In genomic region chr1:36244828-36245215, GRCm38 (mm10) we compare ENCODE assay signal across 8 mouse cellular contexts. TPM values are rescaled to one million over a fixed set of nuclear protein-coding genes. Genes with fewer than 3 reads are reported as not detected.
DNase-seq lines count a peak whose midpoint lies in the region; ATAC-seq and TF ChIP-seq lines count a peak whose summit lies in the region.

No protein-coding gene starts in this region.

- WGBS in forebrain, embryonic 15.5 days, result 90% methylated on average over 4 of the region's 4 CpGs
- WGBS in forebrain, embryonic 10.5 days, result over 99% methylated on average over 4 of the region's 4 CpGs
- WGBS in lung, embryonic 14.5 days, result 79% methylated on average over 4 of the region's 4 CpGs
- WGBS in lung, postnatal 0 days, result 78% methylated on average over 4 of the region's 4 CpGs
- 92% methylated on average over 4 of the region's 4 CpGs for WGBS in hindbrain, postnatal 0 days

- no peak for TF ChIP-seq EP300 in lung, postnatal 0 days (IDR thresholded peaks at IDR 0.05)

- TF ChIP-seq CTCF in lung, embryonic 14.5 days (IDR thresholded peaks at IDR 0.05; ENCODE audit: low read depth), result no peak
- no peak for TF ChIP-seq CTCF in lung, postnatal 0 days (IDR thresholded peaks at IDR 0.05)
- TF ChIP-seq CTCF in hindbrain, postnatal 0 days (IDR thresholded peaks at IDR 0.05; ENCODE audit: low read depth), result no peak

- no peaks in the 10 kb centered on the region for H3K9me3 ChIP-seq in forebrain, embryonic 15.5 days
- no peaks in the 10 kb centered on the region for H3K9me3 ChIP-seq in forebrain, embryonic 10.5 days
- no peaks in the 10 kb centered on the region for H3K9me3 ChIP-seq in lung, embryonic 14.5 days (ENCODE audit: low read depth, low read length)
- no peaks in the 10 kb centered on the region for H3K9me3 ChIP-seq in lung, postnatal 0 days (ENCODE audit: low read length)
- H3K9me3 ChIP-seq in hindbrain, postnatal 0 days (ENCODE audit: low read length), result no peaks in the 10 kb centered on the region

- ATAC-seq in forebrain, embryonic 15.5 days (replicated peaks), result no peak
- no peak for ATAC-seq in lung, embryonic 14.5 days (ENCODE audit: insufficient read depth)
- no peak for ATAC-seq in lung, postnatal 0 days
- ATAC-seq in hindbrain, postnatal 0 days, result no peak
- ATAC-seq in neutrophil, adult 5-6 weeks (ENCODE audit: extremely low read depth, insufficient number of reproducible peaks, low FRiP score, poor library complexity, severe bottlenecking), result peak; percentile 25; the same call in 1 of the 2 replicates

- H3K36me3 ChIP-seq in forebrain, embryonic 15.5 days, result no peaks in the 10 kb centered on the region
- H3K36me3 ChIP-seq in forebrain, embryonic 10.5 days (replicated peaks), result 0 out of 2 replicates have a peak, but pooled peaks cover 4% of the 10 kb centered on the region
- H3K36me3 ChIP-seq in lung, embryonic 14.5 days (ENCODE audit: insufficient read depth), result no peaks in the 10 kb centered on the region
- no peaks in the 10 kb centered on the region for H3K36me3 ChIP-seq in lung, postnatal 0 days (ENCODE audit: insufficient read depth, low read length)
- no peaks in the 10 kb centered on the region for H3K36me3 ChIP-seq in hindbrain, postnatal 0 days (ENCODE audit: insufficient read depth, low read length)

- no peaks in the 10 kb centered on the region for H3K27me3 ChIP-seq in forebrain, embryonic 15.5 days
- no peaks in the 10 kb centered on the region for H3K27me3 ChIP-seq in forebrain, embryonic 10.5 days (ENCODE audit: poor library complexity, severe bottlenecking)
- no peaks in the 10 kb centered on the region for H3K27me3 ChIP-seq in lung, embryonic 14.5 days (ENCODE audit: insufficient read depth, low read length)
- no peaks in the 10 kb centered on the region for H3K27me3 ChIP-seq in lung, postnatal 0 days (replicated peaks; ENCODE audit: insufficient read depth, low read length)
- H3K27me3 ChIP-seq in hindbrain, postnatal 0 days (ENCODE audit: insufficient read depth, low read length), result no peaks in the 10 kb centered on the region

- intact Hi-C loops in left cerebral cortex, postnatal 36 days (cut with DNase I), result no loop called here

- H3K27ac ChIP-seq in forebrain, embryonic 15.5 days (replicated peaks), result no peak overlapping the region
- H3K27ac ChIP-seq in forebrain, embryonic 10.5 days, result no peak overlapping the region
- no peak overlapping the region for H3K27ac ChIP-seq in lung, embryonic 14.5 days (ENCODE audit: low read depth)
- no peak overlapping the region for H3K27ac ChIP-seq in lung, postnatal 0 days (ENCODE audit: low read length)
- no peak overlapping the region for H3K27ac ChIP-seq in hindbrain, postnatal 0 days

- peaks cover 32% of the 10 kb centered on the region for H3K4me1 ChIP-seq in forebrain, embryonic 15.5 days
- H3K4me1 ChIP-seq in forebrain, embryonic 10.5 days, result peaks cover 36% of the 10 kb centered on the region
- H3K4me1 ChIP-seq in lung, embryonic 14.5 days (ENCODE audit: insufficient read depth), result peaks cover 8% of the 10 kb centered on the region; the same call in 1 of the 2 replicates
- 0 out of 2 replicates have a peak, but pooled peaks cover 5% of the 10 kb centered on the region for H3K4me1 ChIP-seq in lung, postnatal 0 days (ENCODE audit: insufficient read depth, low read depth, low read length)
- peaks cover 4% of the 10 kb centered on the region for H3K4me1 ChIP-seq in hindbrain, postnatal 0 days (ENCODE audit: insufficient read depth, low read length)

- H3K4me3 ChIP-seq in forebrain, embryonic 15.5 days, result peak overlapping the region; percentile 96; the same call in 1 of the 2 replicates
- no peak overlapping the region for H3K4me3 ChIP-seq in forebrain, embryonic 10.5 days
- H3K4me3 ChIP-seq in lung, embryonic 14.5 days (ENCODE audit: low read depth, low read length), result peak overlapping the region; percentile 93; the same call in 1 of the 2 replicates
- H3K4me3 ChIP-seq in lung, postnatal 0 days (ENCODE audit: low read depth, low read length), result no peak overlapping the region; the same call in 1 of the 2 replicates
- H3K4me3 ChIP-seq in hindbrain, postnatal 0 days (ENCODE audit: low read length), result no peak overlapping the region

- DNase-seq in forebrain, embryonic 10.5 days (ENCODE audit: extremely low spot score, low spot score), result no peak
- no peak for DNase-seq in lung, embryonic 14.5 days
- no peak for DNase-seq in lung, postnatal 0 days (ENCODE audit: low spot score)
- DNase-seq in hindbrain, postnatal 0 days (ENCODE audit: low spot score), result no peak
- DNase-seq in left cerebral cortex, postnatal 36 days (ENCODE audit: low spot score in 2 of 2), result no peak
- no peak for DNase-seq in layer of hippocampus, adult 18-20 months (ENCODE audit: low spot score in 2 of 2)

- H3K4me2 ChIP-seq in forebrain, embryonic 15.5 days (replicated peaks), result peak overlapping the region; percentile 82; the same call in 1 of the 2 replicates
- H3K4me2 ChIP-seq in lung, embryonic 14.5 days, result peak overlapping the region; percentile 86
- no peak overlapping the region for H3K4me2 ChIP-seq in lung, postnatal 0 days (replicated peaks; ENCODE audit: low read depth, low read length)
- peak overlapping the region; percentile 89; the same call in 1 of the 2 replicates for H3K4me2 ChIP-seq in hindbrain, postnatal 0 days (ENCODE audit: low read depth, low read length)

- H3K9ac ChIP-seq in forebrain, embryonic 15.5 days (replicated peaks), result no peak overlapping the region
- H3K9ac ChIP-seq in lung, embryonic 14.5 days, result no peak overlapping the region
- H3K9ac ChIP-seq in lung, postnatal 0 days (replicated peaks; ENCODE audit: low read depth), result no peak overlapping the region
- no peak overlapping the region for H3K9ac ChIP-seq in hindbrain, postnatal 0 days (replicated peaks; ENCODE audit: low read length)

RNA-seq across cellular contexts. Expression of gene Uggt1, which starts 0.3 kb away (rescaled TPM):
- 54.7 and 55.4 TPM in 2 replicates for polyA plus RNA-seq in forebrain, embryonic 15.5 days (2015; fragmentation: Nextera tagmentation; extraction: Ambion mirVana)
- 52.1 and 53.6 TPM in 2 replicates for polyA plus RNA-seq in forebrain, embryonic 10.5 days (2016; fragmentation: Nextera tagmentation; extraction: Ambion mirVana)
- 76.6 and 80.4 TPM in 2 replicates for polyA plus RNA-seq in lung, embryonic 14.5 days (2014; fragmentation: Nextera tagmentation; extraction: Ambion mirVana)
- 29.1 and 33.6 TPM in 2 replicates for polyA plus RNA-seq in lung, postnatal 0 days (2015; fragmentation: Nextera tagmentation; extraction: Ambion mirVana)
- total RNA-seq in hindbrain, postnatal 0 days (2014; rRNA removed), result 33.5 and 40.2 TPM in 2 replicates
- polyA plus RNA-seq in hindbrain, postnatal 0 days (2015; fragmentation: Nextera tagmentation; extraction: Ambion mirVana), result 22.1 and 24.3 TPM in 2 replicates
- 103 and 117 TPM in 2 replicates for total RNA-seq in neutrophil, adult 5-6 weeks (2017)
- 10 to 100 TPM; 38.4 to 51.8 TPM for total RNA-seq in left cerebral cortex, postnatal 36 days (2021)
- 10 to 100 TPM; 33.6 to 39.2 TPM for total RNA-seq in layer of hippocampus, adult 18-20 months (2021)

RNA-seq across cellular contexts. Expression of gene Neurl3, which starts 29.7 kb away (rescaled TPM):
- 0.53 and 0.59 TPM in 2 replicates for polyA plus RNA-seq in forebrain, embryonic 15.5 days (2015; fragmentation: Nextera tagmentation; extraction: Ambion mirVana)
- polyA plus RNA-seq in forebrain, embryonic 10.5 days (2016; fragmentation: Nextera tagmentation; extraction: Ambion mirVana), result 0.32 and 0.37 TPM in 2 replicates
- 2.6 and 4.5 TPM in 2 replicates for polyA plus RNA-seq in lung, embryonic 14.5 days (2014; fragmentation: Nextera tagmentation; extraction: Ambion mirVana)
- 12.7 and 15.9 TPM in 2 replicates for polyA plus RNA-seq in lung, postnatal 0 days (2015; fragmentation: Nextera tagmentation; extraction: Ambion mirVana)
- total RNA-seq in hindbrain, postnatal 0 days (2014; rRNA removed), result 0.16 and 1.2 TPM in 2 replicates
- 1.8 and 2.1 TPM in 2 replicates for polyA plus RNA-seq in hindbrain, postnatal 0 days (2015; fragmentation: Nextera tagmentation; extraction: Ambion mirVana)
- total RNA-seq in neutrophil, adult 5-6 weeks (2017), result 433 and 491 TPM in 2 replicates
- under 1 TPM; 0.32 to 0.91 TPM for total RNA-seq in left cerebral cortex, postnatal 36 days (2021)
- total RNA-seq in layer of hippocampus, adult 18-20 months (2021), result under 1 TPM; 0.53 to 0.77 TPM

Comparison
In these comparisons a context has a peak if more than half of its experiments do, and no peak if none do; other contexts are left out.
1. H3K4me3 ChIP-seq: peak in forebrain, embryonic 15.5 days (single experiment) and lung, embryonic 14.5 days (single experiment); none in forebrain, embryonic 10.5 days (single experiment), lung, postnatal 0 days (single experiment) and hindbrain, postnatal 0 days (single experiment).